Mouse (Mus musculus): ENCODE measurements around the gene Actr1a.
A peak's percentile ranks its signal among the peaks of the same experiment; 100 is the strongest.

GRCm38 (mm10) chr19:46392018-46392417 lies 3.5 kb downstream of the Actr1a start:
- TF ChIP-seq EP300 (IDR thresholded peaks at IDR 0.05; ENCODE audit: insufficient read depth, low read depth, low read length) (no peak), CTCF (IDR thresholded peaks at IDR 0.05; ENCODE audit: low read depth, low read length) (peak; percentile 39)

Measured in ES-Bruce4 (cell line).